Mouse (Mus musculus) R1 (cell line): ENCODE data around the gene Prss48.

Source experiments
- DNase-seq: peaks from one replicate; pipeline ENCODE4 v3.0.0-alpha.2; 2018; ENCODE audit warnings: low read depth, low spot score

The Prss48 gene

GRCm38 (mm10) chr3:86002423-86002822, at the start of gene Prss48:
Gene Prss48 (minus strand): TSS chr3:86002491.
- DNase-seq = peak; percentile 97

GRCm38 (mm10) chr3:86049041-86049440, 46.8 kb upstream of the Prss48 start:
- peak; percentile 93 for DNase-seq

GRCm38 (mm10) chr3:86047686-86048408, 45.6 kb upstream of the Prss48 start:
- DNase-seq = peak; percentile 73

- DNase-seq = no peak
These were observed 38.3 kb upstream of the Prss48 start for GRCm38 (mm10) chr3:86040286-86041201.

- no peak for DNase-seq
These were observed 36.4 kb upstream of the Prss48 start for GRCm38 (mm10) chr3:86038648-86039047.

- DNase-seq = no peak
These were observed 35.7 kb upstream of the Prss48 start for GRCm38 (mm10) chr3:86037926-86038484.

GRCm38 (mm10) chr3:86033455-86034090, 31.3 kb upstream of the Prss48 start:
- peak; percentile 38 for DNase-seq

- no peak for DNase-seq
These were observed 28.3 kb upstream of the Prss48 start for GRCm38 (mm10) chr3:86030566-86030965.

- DNase-seq = no peak
These were observed 26.5 kb upstream of the Prss48 start for GRCm38 (mm10) chr3:86028658-86029375.

GRCm38 (mm10) chr3:86025341-86026137, 23.2 kb upstream of the Prss48 start:
- DNase-seq = peak; percentile 96

- DNase-seq = no peak
These were observed 21.9 kb upstream of the Prss48 start for GRCm38 (mm10) chr3:86024065-86024795.

- no peak for DNase-seq
These were observed 19.4 kb upstream of the Prss48 start for GRCm38 (mm10) chr3:86021651-86022050.

- DNase-seq = no peak
These were observed 18.8 kb upstream of the Prss48 start for GRCm38 (mm10) chr3:86020921-86021650.

- no peak for DNase-seq
These were observed 15.2 kb upstream of the Prss48 start for GRCm38 (mm10) chr3:86017484-86017883.

GRCm38 (mm10) chr3:86016965-86017364, 14.7 kb upstream of the Prss48 start:
- DNase-seq = no peak

GRCm38 (mm10) chr3:86013837-86014236, 11.5 kb upstream of the Prss48 start:
- DNase-seq = no peak

- no peak for DNase-seq
These were observed 9.5 kb upstream of the Prss48 start for GRCm38 (mm10) chr3:86011833-86012232.

GRCm38 (mm10) chr3:86011373-86011772, 9.1 kb upstream of the Prss48 start:
- peak; percentile 73 for DNase-seq

- peak; percentile 99 for DNase-seq
These were observed 8.3 kb upstream of the Prss48 start for GRCm38 (mm10) chr3:86010618-86011017.
